In the genomic region with DNA sequence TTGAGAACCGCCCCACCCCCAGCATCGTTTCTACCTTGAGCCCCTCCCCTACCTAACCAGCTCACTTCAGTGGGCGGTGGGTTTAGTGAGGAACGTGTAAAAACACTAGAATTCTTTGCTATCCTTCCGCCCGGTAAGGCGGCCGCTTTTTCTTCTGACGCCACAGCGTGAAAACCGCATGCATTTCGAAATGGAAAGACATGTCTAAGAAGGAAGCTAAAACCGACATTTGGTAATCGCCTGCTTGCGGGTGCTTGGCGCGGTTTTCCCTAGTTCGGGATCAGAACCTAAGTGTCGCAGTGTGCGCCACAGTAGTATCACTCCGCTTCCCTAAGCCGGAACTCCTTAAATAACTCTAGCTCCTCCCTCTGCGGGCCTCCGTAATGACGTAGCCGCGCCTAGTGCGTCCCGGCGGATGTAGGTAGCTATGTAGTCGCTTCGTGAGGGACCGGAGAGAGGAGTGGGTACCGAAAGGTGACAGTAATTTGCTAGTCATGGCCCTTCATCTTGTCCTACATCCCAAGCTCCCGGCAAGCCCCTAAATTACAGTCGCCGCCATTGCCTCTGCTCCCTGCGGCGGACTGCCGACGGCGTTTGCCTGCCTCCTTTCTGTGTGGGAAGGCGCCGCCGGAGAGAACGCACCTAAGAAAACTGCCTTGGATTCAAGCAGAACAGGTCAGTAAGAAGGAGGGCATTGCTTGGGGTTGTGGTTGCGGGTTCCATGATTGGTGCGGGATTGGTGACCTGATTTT, we compare ENCODE assay signal across 7 mouse cellular contexts. TPM values are rescaled to one million over a fixed set of nuclear protein-coding genes. Genes with fewer than 3 reads are reported as not detected.
DNase-seq lines count a peak whose midpoint lies in the region; ATAC-seq lines count a peak whose summit lies in the region.

Gene Armcx5, plus strand, starts transcription at position 430 of the 752 bp plus-strand sequence.
Gene Gprasp1, plus strand, starts transcription at position 430 of the 752 bp plus-strand sequence.

- H3K36me3 ChIP-seq in embryonic facial prominence, embryonic 11.5 days (replicated peaks; ENCODE audit: control insufficient read depth, insufficient read depth, low read depth, low read length): no peaks in the 10 kb centered on the region
- peaks cover 18% of the 10 kb centered on the region for H3K36me3 ChIP-seq in limb, embryonic 10.5 days
- H3K36me3 ChIP-seq in midbrain, embryonic 13.5 days: peaks cover 8% of the 10 kb centered on the region; the same call in 1 of the 2 replicates

- peak within 1 kb of the TSS; percentile 34 for H3K4me2 ChIP-seq in embryonic facial prominence, embryonic 11.5 days (ENCODE audit: low read depth, low read length)
- peak within 1 kb of the TSS; percentile 65 for H3K4me2 ChIP-seq in midbrain, embryonic 13.5 days (replicated peaks)

- peak within 1 kb of the TSS; percentile 56 for H3K9ac ChIP-seq in embryonic facial prominence, embryonic 11.5 days (replicated peaks; ENCODE audit: low read length)
- peak within 1 kb of the TSS; percentile 75 for H3K9ac ChIP-seq in midbrain, embryonic 13.5 days (replicated peaks)

- H3K27ac ChIP-seq in embryonic facial prominence, embryonic 11.5 days (replicated peaks; ENCODE audit: low read depth, low read length): no peak within 1 kb of the TSS
- peak within 1 kb of the TSS; percentile 76 for H3K27ac ChIP-seq in limb, embryonic 10.5 days
- H3K27ac ChIP-seq in midbrain, embryonic 13.5 days: peak within 1 kb of the TSS; percentile 91

- DNase-seq in adrenal gland, postnatal 14 days: peak; percentile 92
- peak; percentile 91 for DNase-seq in embryonic facial prominence, embryonic 11.5 days (ENCODE audit: low spot score)
- DNase-seq in kidney, adult 11 months: peak; percentile 88
- DNase-seq in limb, embryonic 10.5 days (ENCODE audit: low spot score): peak; percentile 75
- DNase-seq in spleen, adult 12 weeks (ENCODE audit: low spot score): peak; percentile 70

- no peaks in the 10 kb centered on the region for H3K27me3 ChIP-seq in embryonic facial prominence, embryonic 11.5 days (ENCODE audit: control insufficient read depth, insufficient read depth, low read length)
- peaks cover 63% of the 10 kb centered on the region for H3K27me3 ChIP-seq in limb, embryonic 10.5 days (ENCODE audit: low read depth, poor library complexity, severe bottlenecking)
- peaks cover 5% of the 10 kb centered on the region; the same call in 1 of the 2 replicates for H3K27me3 ChIP-seq in midbrain, embryonic 13.5 days

- peak within 1 kb of the TSS; percentile 55 for H3K4me3 ChIP-seq in embryonic facial prominence, embryonic 11.5 days (ENCODE audit: low read depth, low read length)
- H3K4me3 ChIP-seq in limb, embryonic 10.5 days: peak within 1 kb of the TSS; percentile 66
- H3K4me3 ChIP-seq in midbrain, embryonic 13.5 days (replicated peaks): peak within 1 kb of the TSS; percentile 62

- WGBS in embryonic facial prominence, embryonic 11.5 days: 19% methylated on average over 47 of the region's 48 CpGs
- WGBS in limb, embryonic 10.5 days: 18% methylated on average over 48 of the region's 48 CpGs
- 23% methylated on average over 48 of the region's 48 CpGs for WGBS in midbrain, embryonic 13.5 days

- H3K4me1 ChIP-seq in embryonic facial prominence, embryonic 11.5 days (ENCODE audit: control insufficient read depth, insufficient read depth, low read length): no peaks in the 10 kb centered on the region
- H3K4me1 ChIP-seq in limb, embryonic 10.5 days: 0 out of 2 replicates have a peak, but pooled peaks cover 4% of the 10 kb centered on the region
- H3K4me1 ChIP-seq in midbrain, embryonic 13.5 days (replicated peaks): peaks cover 11% of the 10 kb centered on the region

- peak; percentile 98 for ATAC-seq in embryonic facial prominence, embryonic 11.5 days (replicated peaks; ENCODE audit: insufficient number of reproducible peaks, low FRiP score, low TSS enrichment, low read depth)
- ATAC-seq in granulocyte monocyte progenitor cell, adult 5-6 weeks (replicated peaks; ENCODE audit: poor library complexity, severe bottlenecking): peak; percentile 99
- peak; percentile 98 for ATAC-seq in midbrain, embryonic 13.5 days

- H3K9me3 ChIP-seq in embryonic facial prominence, embryonic 11.5 days (replicated peaks; ENCODE audit: control insufficient read depth, low read length): no peaks in the 10 kb centered on the region
- no peaks in the 10 kb centered on the region for H3K9me3 ChIP-seq in limb, embryonic 10.5 days (replicated peaks)
- H3K9me3 ChIP-seq in midbrain, embryonic 13.5 days: no peaks in the 10 kb centered on the region

RNA-seq across cellular contexts. Expression of gene Armcx5, which starts in this region (rescaled TPM):
- 8.8 and 10.0 TPM in 2 replicates for total RNA-seq in adrenal gland, postnatal 14 days (2021)
- 11.3 and 11.6 TPM in 2 replicates for polyA plus RNA-seq in embryonic facial prominence, embryonic 11.5 days (2014; fragmentation: Nextera tagmentation; extraction: Ambion mirVana)
- total RNA-seq in granulocyte monocyte progenitor cell, adult 5-6 weeks (2014; fragmentation: Nextera tagmentation): 4.1 and 5.9 TPM in 2 replicates
- total RNA-seq in granulocyte monocyte progenitor cell, adult 5-6 weeks (2017): 6.2 and 11.5 TPM in 2 replicates
- polyA plus RNA-seq in limb, embryonic 10.5 days (2016; fragmentation: Nextera tagmentation; extraction: Ambion mirVana): 11.5 and 12.8 TPM in 2 replicates
- 11.7 and 13.5 TPM in 2 replicates for polyA plus RNA-seq in midbrain, embryonic 13.5 days (2015; fragmentation: Nextera tagmentation; extraction: Ambion mirVana)

RNA-seq across cellular contexts. Expression of gene Gprasp1, which starts in this region (rescaled TPM):
- total RNA-seq in adrenal gland, postnatal 14 days (2021): 53.5 and 55.3 TPM in 2 replicates
- 64.6 and 64.7 TPM in 2 replicates for polyA plus RNA-seq in embryonic facial prominence, embryonic 11.5 days (2014; fragmentation: Nextera tagmentation; extraction: Ambion mirVana)
- 19.2 and 19.8 TPM in 2 replicates for total RNA-seq in granulocyte monocyte progenitor cell, adult 5-6 weeks (2014; fragmentation: Nextera tagmentation)
- 18.7 and 30.1 TPM in 2 replicates for total RNA-seq in granulocyte monocyte progenitor cell, adult 5-6 weeks (2017)
- 41.7 and 55.8 TPM in 2 replicates for polyA plus RNA-seq in limb, embryonic 10.5 days (2016; fragmentation: Nextera tagmentation; extraction: Ambion mirVana)
- polyA plus RNA-seq in midbrain, embryonic 13.5 days (2015; fragmentation: Nextera tagmentation; extraction: Ambion mirVana): 163 and 181 TPM in 2 replicates
